Mouse (Mus musculus): ENCODE results near the gene Atg4a.
A peak's percentile ranks its signal among the peaks of the same experiment; 100 is the strongest.

Atg4a gene

DNA sequence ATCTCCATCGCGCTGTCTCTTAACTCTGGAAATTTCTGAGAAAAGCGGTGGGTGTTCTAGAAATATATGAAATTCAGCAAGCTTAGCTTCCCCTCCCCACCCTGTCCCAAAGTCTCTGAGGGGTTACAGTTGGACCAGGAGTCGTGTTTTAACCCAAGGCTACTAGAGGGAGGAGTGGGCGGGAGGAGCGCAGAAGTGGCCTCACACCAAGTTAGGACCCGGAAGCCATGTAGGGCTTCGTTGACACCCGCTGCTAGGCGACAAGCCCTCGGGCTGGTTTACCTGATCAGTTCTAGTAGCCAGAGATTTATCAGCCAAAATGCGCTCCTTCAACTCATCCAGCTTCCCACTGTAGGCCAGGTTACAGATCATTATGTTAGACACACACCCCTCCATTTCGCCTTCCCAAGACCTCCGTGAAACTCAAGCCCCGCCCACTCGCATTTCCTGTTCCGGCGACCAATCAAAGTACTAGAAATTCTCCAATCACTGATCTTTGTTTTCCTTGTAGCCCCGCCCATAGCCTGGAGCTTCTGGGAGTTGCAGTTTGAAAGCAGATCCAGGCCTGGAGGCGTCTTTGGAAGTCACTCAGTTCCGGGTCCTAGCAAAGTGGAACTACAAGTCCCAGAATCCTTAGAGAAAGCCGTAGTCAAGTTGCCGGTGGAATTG is at the start of gene Atg4a, which contains the start of gene Psmd10:
Gene Atg4a, plus strand, starts transcription at position 636 of the 669 bp plus-strand sequence.
Gene Psmd10, minus strand, starts transcription at position 457 of the 669 bp plus-strand sequence.
- peak; percentile 93 for DNase-seq (ENCODE audit: low spot score)

DNA sequence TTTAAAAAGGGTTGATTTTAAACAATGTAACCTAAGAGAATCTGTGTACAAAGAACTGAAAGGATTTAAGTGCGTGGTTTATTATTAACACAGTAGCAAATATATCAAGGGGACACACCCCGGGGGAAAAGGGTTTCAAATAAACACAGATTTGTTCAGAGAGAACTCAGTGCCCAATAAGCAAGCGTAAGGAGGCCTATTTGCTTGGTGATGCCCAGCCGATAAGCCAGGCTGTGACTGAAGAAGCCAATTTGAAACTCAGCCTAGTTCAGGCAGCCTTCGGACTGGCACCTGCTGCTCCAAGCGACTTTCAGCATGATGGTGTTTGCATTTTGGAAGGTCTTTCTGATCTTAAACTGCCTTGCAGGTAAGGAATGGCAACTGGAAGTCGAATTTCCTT is 49.3 kb upstream of the Atg4a start, which contains the start of gene Vsig1:
Gene Vsig1, plus strand, starts transcription at position 249 of the 400 bp plus-strand sequence.
- no peak for DNase-seq (ENCODE audit: low spot score)

DNA sequence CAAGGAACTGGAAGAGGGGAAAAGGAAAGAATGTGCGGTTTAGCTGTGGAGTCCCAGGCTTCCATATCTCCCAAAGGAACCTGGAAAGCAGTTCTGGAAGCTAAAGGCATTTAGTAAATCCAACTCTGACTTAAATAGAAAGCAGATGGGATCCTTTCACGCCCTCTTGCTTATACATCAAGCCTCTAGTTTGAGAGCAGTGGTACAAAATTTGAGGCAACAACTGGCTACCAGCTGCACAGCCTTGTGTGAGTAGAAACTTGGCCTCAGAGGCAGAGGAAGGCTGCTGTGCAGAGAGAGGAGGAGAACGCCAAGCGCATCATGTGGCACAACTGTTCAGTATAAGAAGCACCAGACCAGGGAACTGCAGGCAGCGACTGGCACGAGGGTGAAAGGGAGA is 35.4 kb upstream of the Atg4a start:
- DNase-seq (ENCODE audit: low spot score): peak; percentile 0

DNA sequence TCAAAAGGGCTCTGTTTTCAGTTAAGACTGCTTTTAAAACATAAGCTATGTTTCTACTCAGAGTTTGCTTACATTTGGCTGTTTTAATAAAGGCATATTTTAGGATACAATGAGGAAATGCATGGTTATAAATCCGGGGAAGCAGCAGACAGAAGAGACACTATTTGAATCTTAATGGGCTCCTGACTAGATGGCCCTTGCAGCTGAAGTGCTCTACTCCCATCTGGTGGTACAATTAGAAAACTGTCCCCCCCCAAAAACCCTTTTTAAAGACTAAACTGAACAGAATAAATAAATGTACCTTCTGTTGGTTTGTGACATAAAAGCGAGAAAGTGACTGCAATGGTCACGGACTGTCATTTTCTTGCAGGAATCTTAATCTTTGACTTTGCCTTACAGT is 24.6 kb upstream of the Atg4a start:
- peak; percentile 2 for DNase-seq (ENCODE audit: low spot score)

- no peak for DNase-seq (ENCODE audit: low spot score)
Measured at GRCm38 (mm10) chrX:140933263-140933662, 23.4 kb upstream of the Atg4a start.

- no peak for DNase-seq (ENCODE audit: low spot score)
Measured at GRCm38 (mm10) chrX:140936271-140936670, 20.4 kb upstream of the Atg4a start.

DNA sequence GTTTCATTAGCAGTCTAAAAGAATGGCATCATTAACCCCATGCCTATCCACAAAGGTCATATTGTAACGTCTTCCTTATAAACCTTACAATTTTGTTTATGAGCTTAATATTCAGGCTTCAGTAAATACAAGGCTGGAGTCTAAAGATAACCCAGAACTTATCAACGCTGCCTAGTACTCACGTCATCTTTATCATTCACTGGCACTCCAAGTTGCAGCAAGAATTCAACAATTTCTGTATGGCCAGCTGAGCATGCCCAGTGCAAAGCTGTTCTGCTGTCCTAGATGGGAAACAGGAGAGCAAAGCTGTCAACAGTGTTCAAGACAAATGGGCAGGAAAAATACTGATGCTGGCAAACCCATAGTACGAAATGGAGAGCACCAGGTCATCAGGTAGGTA is 3.1 kb upstream of the Atg4a start:
- DNase-seq (ENCODE audit: low spot score): no peak

DNA sequence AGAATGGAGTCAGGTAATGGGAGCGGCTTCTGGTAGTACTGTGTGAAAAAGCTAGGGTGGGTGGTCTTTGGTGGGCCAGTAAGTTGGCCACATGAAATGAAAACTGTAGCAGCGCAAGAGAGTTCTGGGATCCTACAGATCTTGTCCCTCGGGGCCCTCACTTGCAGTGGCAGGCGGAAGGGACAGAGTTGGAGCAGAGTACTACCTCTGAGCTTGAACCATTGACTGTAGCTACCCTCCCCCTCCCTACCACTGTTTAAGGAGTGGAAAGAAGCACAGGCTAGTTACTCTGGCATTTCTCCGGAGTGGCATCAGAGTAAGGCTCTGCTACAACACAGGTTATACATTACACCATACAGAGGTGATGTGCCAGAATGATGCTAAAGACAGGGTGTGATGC is 252 bp downstream of the Atg4a start:
- DNase-seq (ENCODE audit: low spot score): no peak

DNA sequence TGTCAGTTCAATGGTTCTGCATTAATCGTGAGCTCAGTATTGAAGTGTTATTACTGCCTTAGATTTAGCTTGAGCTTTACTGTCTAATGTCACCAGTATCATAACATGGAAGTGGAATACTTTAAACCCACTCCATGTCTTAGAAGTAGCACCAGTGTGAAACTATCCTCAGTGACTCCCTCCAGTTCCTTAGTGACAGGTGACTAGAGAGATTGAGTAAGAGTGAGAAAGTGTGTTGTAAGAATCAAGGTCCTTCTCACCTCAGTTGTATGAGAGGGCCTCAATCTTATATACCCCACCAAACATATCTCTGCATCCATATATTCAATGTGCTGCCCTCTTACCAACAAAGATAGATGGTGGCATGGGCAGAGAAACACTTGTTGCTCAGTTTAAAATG is 22.2 kb downstream of the Atg4a start:
- no peak for DNase-seq (ENCODE audit: low spot score)

DNA sequence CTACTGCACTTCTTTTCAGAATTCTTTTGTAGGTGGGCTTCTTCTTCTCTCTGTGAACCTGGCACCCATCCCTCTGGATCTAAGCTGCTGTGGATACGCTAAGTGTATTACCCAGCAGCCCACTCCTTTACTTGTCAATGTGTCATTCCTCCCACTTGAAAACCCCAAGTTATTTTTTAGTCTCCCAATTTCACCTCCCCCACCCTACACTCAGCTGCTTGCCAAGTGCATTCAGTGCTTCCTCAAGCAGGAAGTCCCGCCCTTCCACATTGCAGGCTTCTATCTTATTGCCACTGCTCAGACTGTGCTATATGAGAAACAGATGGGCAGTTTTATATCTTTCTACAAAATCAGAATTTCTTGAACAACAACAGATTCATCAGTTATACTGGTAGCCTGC is 22.8 kb downstream of the Atg4a start:
- no peak for DNase-seq (ENCODE audit: low spot score)

- no peak for DNase-seq (ENCODE audit: low spot score)
Measured at GRCm38 (mm10) chrX:140980163-140980562, 23.5 kb downstream of the Atg4a start.

DNA sequence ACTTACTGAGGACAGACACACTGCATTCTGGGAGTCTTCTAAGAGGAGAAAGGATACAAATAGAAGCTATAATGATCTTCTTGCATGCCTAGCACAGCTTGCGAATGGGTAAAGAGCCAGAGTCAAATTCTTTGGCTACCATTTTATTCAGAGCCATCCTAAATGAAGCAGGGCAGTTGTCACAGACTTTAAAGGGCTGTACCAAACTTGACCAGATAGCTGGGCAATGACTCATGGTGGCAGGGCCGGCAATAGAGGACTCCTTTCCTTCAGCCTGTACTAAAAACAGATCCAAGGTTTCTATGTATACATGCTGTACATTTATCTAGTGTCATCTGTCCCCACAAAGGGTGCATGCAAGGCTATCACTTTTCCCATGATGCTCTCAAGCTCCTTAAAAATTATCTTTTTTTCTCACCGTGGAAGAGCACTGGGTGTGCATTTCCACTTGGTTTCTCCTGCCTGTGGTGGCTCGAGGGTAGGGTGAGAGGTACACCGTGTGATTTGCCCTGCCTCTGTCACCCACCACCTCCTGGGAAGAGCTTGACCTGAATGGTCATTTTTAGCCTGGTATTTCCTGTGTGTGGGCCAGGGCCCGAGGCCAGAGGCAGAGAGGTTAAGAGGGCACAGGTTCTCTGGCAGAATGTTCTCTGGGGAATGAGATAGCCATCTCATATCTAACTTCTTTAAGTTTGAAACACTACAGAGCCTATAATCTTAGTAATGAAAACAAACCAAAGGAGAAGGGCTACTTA is 26.7 kb downstream of the Atg4a start:
- no peak for DNase-seq (ENCODE audit: low spot score)

GRCm38 (mm10) chrX:140984795-140985194 is 28.1 kb downstream of the Atg4a start:
- DNase-seq (ENCODE audit: low spot score): no peak

DNA sequence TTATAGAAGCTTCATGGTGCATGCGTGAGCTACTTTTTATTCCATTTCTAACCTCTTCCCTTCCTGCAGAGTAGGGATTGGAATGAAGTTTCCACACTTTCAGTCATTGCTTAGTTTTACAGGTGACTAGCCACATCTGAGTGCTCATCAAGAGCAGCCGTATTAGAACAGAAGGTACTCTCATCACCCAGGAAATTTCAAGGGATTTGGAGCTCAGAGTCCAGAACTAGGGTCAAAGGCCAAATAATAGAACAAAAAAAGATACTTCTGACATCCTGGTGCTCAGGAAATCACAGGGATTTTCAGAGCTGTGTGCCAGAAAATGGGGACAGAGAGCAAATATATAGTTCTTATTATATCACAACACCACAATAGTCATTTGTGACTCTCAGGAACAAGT is 28.5 kb downstream of the Atg4a start:
- no peak for DNase-seq (ENCODE audit: low spot score)

GRCm38 (mm10) chrX:140996909-140997516 is 40.3 kb downstream of the Atg4a start:
- DNase-seq (ENCODE audit: low spot score): no peak

DNA sequence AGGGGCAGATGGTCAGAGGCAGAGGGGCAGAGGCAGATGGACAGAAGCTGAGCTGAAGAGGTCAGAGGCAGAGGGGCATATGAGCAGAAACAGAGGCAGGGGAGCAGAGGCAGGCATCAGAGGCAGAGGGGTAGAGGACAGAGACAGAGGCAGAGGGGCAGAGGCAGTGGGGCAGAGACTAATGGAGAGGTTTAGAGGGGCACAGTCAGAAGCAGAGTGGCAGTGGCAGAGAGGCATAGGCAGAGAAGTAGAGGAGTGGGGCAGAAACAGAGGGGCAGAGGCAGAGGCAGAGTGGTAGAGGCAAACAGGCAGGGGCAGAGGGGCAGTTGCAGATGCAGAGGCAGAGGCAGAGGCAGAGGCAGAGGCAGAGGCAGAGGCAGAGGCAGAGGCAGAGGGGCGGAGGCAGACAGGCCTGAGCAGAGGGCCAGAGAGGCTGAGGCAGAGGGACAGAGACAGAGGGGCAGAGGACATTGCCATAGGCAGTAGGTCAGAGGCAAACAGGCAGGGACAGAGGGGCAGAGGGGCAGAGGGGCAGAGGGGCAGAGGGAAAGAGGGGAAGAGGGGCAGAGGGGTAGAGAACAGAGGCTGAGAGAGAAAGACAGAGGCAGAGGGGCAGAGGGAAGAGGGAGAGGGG is 41.3 kb downstream of the Atg4a start:
- no peak for DNase-seq (ENCODE audit: low spot score)

DNA sequence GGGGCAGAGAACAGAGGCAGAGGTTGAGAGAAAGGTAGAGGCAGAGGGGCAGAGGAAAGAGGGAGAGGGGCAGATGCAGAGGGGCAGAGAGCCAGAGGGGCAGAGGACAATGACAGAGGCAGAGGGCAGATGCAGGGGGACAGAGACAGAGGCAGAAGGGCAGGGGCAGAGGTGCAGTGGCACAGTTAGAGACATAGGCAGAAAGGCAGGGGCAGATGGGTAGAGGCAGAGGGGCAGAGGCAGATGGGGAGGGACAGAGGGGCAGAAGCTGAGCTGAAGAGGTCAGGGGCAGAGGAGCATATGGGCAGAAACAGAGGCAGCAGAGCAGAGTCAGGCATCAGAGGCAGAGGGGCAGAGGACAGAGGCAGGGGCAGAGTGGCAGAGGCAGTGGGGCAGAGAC is 42.2 kb downstream of the Atg4a start:
- DNase-seq (ENCODE audit: low spot score): no peak

- DNase-seq (ENCODE audit: low spot score): no peak
Measured at GRCm38 (mm10) chrX:141149705-141150104, 193.0 kb downstream of the Atg4a start.

DNA sequence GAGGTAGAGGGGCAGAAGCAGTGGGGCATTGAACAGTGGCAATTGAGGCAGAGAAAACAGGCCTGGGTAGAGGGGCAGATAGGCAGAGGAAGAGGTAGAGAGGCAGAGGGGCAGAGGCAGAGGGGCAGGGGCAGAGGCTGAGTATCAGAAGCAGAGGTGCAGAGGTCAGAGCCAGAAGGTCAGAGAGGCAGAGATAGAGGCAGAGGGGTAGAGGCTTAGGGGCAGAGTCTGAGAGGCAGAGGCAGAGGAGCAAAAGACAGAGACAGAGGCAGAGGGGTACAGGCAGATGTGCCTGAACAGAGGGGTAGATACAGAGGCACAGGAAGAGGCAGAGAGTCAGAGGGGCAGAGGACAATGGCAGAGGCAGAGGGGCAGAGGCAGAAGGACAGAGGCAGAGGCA is 193.6 kb downstream of the Atg4a start:
- no peak for DNase-seq (ENCODE audit: low spot score)

GRCm38 (mm10) chrX:141151182-141151581 is 194.5 kb downstream of the Atg4a start:
- no peak for DNase-seq (ENCODE audit: low spot score)

GRCm38 (mm10) chrX:141156696-141157095 is 200.0 kb downstream of the Atg4a start:
- DNase-seq (ENCODE audit: low spot score): no peak

- no peak for DNase-seq (ENCODE audit: low spot score)
Measured at GRCm38 (mm10) chrX:141157626-141158025, 200.9 kb downstream of the Atg4a start.

- no peak for DNase-seq (ENCODE audit: low spot score)
Measured at GRCm38 (mm10) chrX:141158160-141158559, 201.5 kb downstream of the Atg4a start.

Measured in left cerebral cortex, adult 11 months (tissue).